Mouse (Mus musculus): Measurements from ENCODE around the gene Pithd1. TPM values are rescaled to one million over a fixed set of nuclear protein-coding genes. Genes with fewer than 3 reads are reported as not detected.
A peak's percentile ranks its signal among the peaks of the same experiment; 100 is the strongest.

Gene Pithd1
- polyA plus RNA-seq, 1 experiment from 2014 or later, result 70.0 TPM

DNA sequence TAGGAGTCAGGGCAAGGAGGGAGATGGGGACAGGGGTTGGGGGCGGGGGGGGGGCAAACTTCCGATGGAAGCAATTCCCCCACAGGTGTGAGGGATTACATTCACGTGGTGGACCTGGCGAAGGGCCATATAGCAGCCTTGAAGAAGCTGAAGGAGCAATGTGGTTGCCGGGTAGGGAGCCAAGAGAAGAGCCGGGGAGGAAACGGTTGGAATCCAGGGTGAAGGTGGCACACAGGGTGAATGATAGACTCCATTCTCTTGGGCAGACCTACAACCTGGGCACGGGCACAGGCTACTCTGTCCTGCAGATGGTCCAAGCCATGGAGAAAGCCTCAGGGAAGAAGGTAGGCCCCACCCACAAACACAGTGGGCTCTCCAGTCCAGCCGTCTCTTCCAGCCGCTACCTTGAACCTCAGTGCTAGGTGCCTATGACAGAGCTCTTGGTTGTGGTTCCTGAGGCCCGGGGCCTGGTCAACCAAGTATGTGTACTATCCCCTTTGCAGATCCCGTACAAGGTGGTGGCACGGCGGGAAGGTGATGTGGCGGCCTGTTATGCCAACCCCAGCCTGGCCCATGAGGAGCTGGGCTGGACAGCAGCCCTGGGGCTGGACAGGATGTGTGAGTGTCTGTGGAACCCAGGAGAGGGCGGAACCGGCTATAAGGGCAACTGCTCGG is 19.8 kb downstream of the Pithd1 start:
- 94% methylated on average over 18 of the region's 18 CpGs for WGBS
- H3K27me3 ChIP-seq (ENCODE audit: control insufficient read depth, insufficient read depth, low read length), result no peaks in the 10 kb centered on the region
- ATAC-seq (ENCODE audit: low FRiP score, low TSS enrichment), result no peak
- peaks cover 16% of the 10 kb centered on the region for H3K4me1 ChIP-seq (ENCODE audit: control insufficient read depth, insufficient read depth, low read length)
- H3K9me3 ChIP-seq (ENCODE audit: control insufficient read depth, low read length), result no peaks in the 10 kb centered on the region
- H3K4me2 ChIP-seq (ENCODE audit: low read length), result no peak overlapping the region
- no peak for DNase-seq
- peaks cover 50% of the 10 kb centered on the region for H3K36me3 ChIP-seq (ENCODE audit: control insufficient read depth, insufficient read depth, low read length)
- no peak overlapping the region for H3K9ac ChIP-seq (replicated peaks; ENCODE audit: low read length)
- no peak overlapping the region for H3K27ac ChIP-seq (replicated peaks; ENCODE audit: low read depth, low read length)
- H3K4me3 ChIP-seq (replicated peaks; ENCODE audit: low read depth, low read length), result no peak overlapping the region

DNA sequence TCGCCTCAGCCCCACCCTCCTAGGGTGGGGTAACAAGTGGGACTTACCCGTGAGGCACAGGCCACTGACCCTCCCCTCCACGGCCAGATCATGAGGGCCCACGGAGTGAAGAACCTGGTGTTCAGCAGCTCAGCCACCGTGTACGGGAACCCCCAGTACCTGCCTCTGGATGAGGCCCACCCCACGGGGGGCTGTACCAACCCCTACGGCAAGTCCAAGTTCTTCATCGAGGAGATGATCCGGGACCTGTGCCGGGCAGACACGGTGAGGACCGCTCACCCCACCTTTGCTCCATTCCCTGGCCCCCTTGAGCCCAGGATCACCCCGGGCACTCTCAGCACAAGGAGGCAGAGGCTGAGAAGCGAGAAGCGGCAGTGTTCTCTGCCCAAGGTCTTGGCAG is 20.8 kb downstream of the Pithd1 start:
- DNase-seq (no peak), ATAC-seq (ENCODE audit: low FRiP score, low TSS enrichment) (no peak)
- no peaks in the 10 kb centered on the region for H3K27me3 ChIP-seq (ENCODE audit: control insufficient read depth, insufficient read depth, low read length)
- peaks cover 56% of the 10 kb centered on the region for H3K36me3 ChIP-seq (ENCODE audit: control insufficient read depth, insufficient read depth, low read length)
- H3K27ac ChIP-seq (replicated peaks; ENCODE audit: low read depth, low read length), result no peak overlapping the region
- H3K9ac ChIP-seq (replicated peaks; ENCODE audit: low read length), result no peak overlapping the region
- no peak overlapping the region for H3K4me3 ChIP-seq (replicated peaks; ENCODE audit: low read depth, low read length)
- peaks cover 10% of the 10 kb centered on the region for H3K4me1 ChIP-seq (ENCODE audit: control insufficient read depth, insufficient read depth, low read length)
- no peaks in the 10 kb centered on the region for H3K9me3 ChIP-seq (ENCODE audit: control insufficient read depth, low read length)
- 93% methylated on average over 16 of the region's 16 CpGs for WGBS
- H3K4me2 ChIP-seq (ENCODE audit: low read length), result no peak overlapping the region

- Histone ChIP-seq H3K27ac (replicated peaks; ENCODE audit: low read depth, low read length) (no peak overlapping the region), H3K4me1 (ENCODE audit: control insufficient read depth, insufficient read depth, low read length) (peaks cover 6% of the 10 kb centered on the region), H3K4me2 (ENCODE audit: low read length) (no peak overlapping the region), H3K27me3 (ENCODE audit: control insufficient read depth, insufficient read depth, low read length) (no peaks in the 10 kb centered on the region), H3K36me3 (ENCODE audit: control insufficient read depth, insufficient read depth, low read length) (peaks cover 58% of the 10 kb centered on the region), H3K4me3 (replicated peaks; ENCODE audit: low read depth, low read length) (no peak overlapping the region), H3K9me3 (ENCODE audit: control insufficient read depth, low read length) (no peaks in the 10 kb centered on the region), H3K9ac (replicated peaks; ENCODE audit: low read length) (no peak overlapping the region)
- 86% methylated on average over 9 of the region's 9 CpGs for WGBS
- no peak for ATAC-seq (ENCODE audit: low FRiP score, low TSS enrichment)
- DNase-seq, result no peak
Measured at GRCm38 (mm10) chr4:135965113-135965512, 22.0 kb downstream of the Pithd1 start.

- Histone ChIP-seq H3K9me3 (ENCODE audit: control insufficient read depth, low read length) (no peaks in the 10 kb centered on the region), H3K27me3 (ENCODE audit: control insufficient read depth, insufficient read depth, low read length) (no peaks in the 10 kb centered on the region), H3K4me3 (replicated peaks; ENCODE audit: low read depth, low read length) (peak overlapping the region; percentile 70), H3K27ac (replicated peaks; ENCODE audit: low read depth, low read length) (peak overlapping the region; percentile 91; the same call in 1 of the 2 replicates), H3K4me1 (ENCODE audit: control insufficient read depth, insufficient read depth, low read length) (peaks cover 6% of the 10 kb centered on the region), H3K9ac (replicated peaks; ENCODE audit: low read length) (peak overlapping the region; percentile 80), H3K36me3 (ENCODE audit: control insufficient read depth, insufficient read depth, low read length) (peaks cover 58% of the 10 kb centered on the region), H3K4me2 (ENCODE audit: low read length) (peak overlapping the region; percentile 98)
- WGBS, result 8% methylated on average over 12 of the region's 12 CpGs
- ATAC-seq (ENCODE audit: low FRiP score, low TSS enrichment) (no peak), DNase-seq (no peak)
Measured at GRCm38 (mm10) chr4:135964426-135964825, 22.6 kb downstream of the Pithd1 start.

- ATAC-seq (ENCODE audit: low FRiP score, low TSS enrichment) (peak; percentile 93), DNase-seq (peak; percentile 98)
- Histone ChIP-seq H3K9ac (replicated peaks; ENCODE audit: low read length) (peak within 1 kb of the TSS; percentile 80), H3K9me3 (ENCODE audit: control insufficient read depth, low read length) (no peaks in the 10 kb centered on the region), H3K4me1 (ENCODE audit: control insufficient read depth, insufficient read depth, low read length) (peaks cover 6% of the 10 kb centered on the region), H3K27ac (replicated peaks; ENCODE audit: low read depth, low read length) (peak within 1 kb of the TSS; percentile 91), H3K27me3 (ENCODE audit: control insufficient read depth, insufficient read depth, low read length) (no peaks in the 10 kb centered on the region), H3K4me3 (replicated peaks; ENCODE audit: low read depth, low read length) (peak within 1 kb of the TSS; percentile 70), H3K4me2 (ENCODE audit: low read length) (peak within 1 kb of the TSS; percentile 98), H3K36me3 (ENCODE audit: control insufficient read depth, insufficient read depth, low read length) (peaks cover 57% of the 10 kb centered on the region)
- WGBS, result under 1% methylated on average over 56 of the region's 56 CpGs
Measured at GRCm38 (mm10) chr4:135963457-135964193, 23.4 kb downstream of the Pithd1 start, which contains the start of gene Gale. Gene Gale, plus strand, starts transcription at chr4:135963727.

GRCm38 (mm10) chr4:135962946-135963345 is 24.1 kb downstream of the Pithd1 start:
- ATAC-seq (ENCODE audit: low FRiP score, low TSS enrichment) (no peak), DNase-seq (no peak)
- WGBS, result 6% methylated on average over 15 of the region's 15 CpGs
- H3K27me3 ChIP-seq (ENCODE audit: control insufficient read depth, insufficient read depth, low read length), result no peaks in the 10 kb centered on the region
- H3K4me2 ChIP-seq (ENCODE audit: low read length), result peak overlapping the region; percentile 98
- H3K4me1 ChIP-seq (ENCODE audit: control insufficient read depth, insufficient read depth, low read length), result peaks cover 6% of the 10 kb centered on the region
- H3K27ac ChIP-seq (replicated peaks; ENCODE audit: low read depth, low read length), result peak overlapping the region; percentile 91
- H3K36me3 ChIP-seq (ENCODE audit: control insufficient read depth, insufficient read depth, low read length), result peaks cover 57% of the 10 kb centered on the region
- peak overlapping the region; percentile 80 for H3K9ac ChIP-seq (replicated peaks; ENCODE audit: low read length)
- H3K4me3 ChIP-seq (replicated peaks; ENCODE audit: low read depth, low read length), result peak overlapping the region; percentile 70
- H3K9me3 ChIP-seq (ENCODE audit: control insufficient read depth, low read length), result no peaks in the 10 kb centered on the region

GRCm38 (mm10) chr4:135962198-135962597 is 24.9 kb downstream of the Pithd1 start:
- no peak overlapping the region; the same call in 1 of the 2 replicates for H3K4me3 ChIP-seq (replicated peaks; ENCODE audit: low read depth, low read length)
- DNase-seq, result no peak
- H3K9ac ChIP-seq (replicated peaks; ENCODE audit: low read length), result no peak overlapping the region
- H3K4me2 ChIP-seq (ENCODE audit: low read length), result no peak overlapping the region
- H3K4me1 ChIP-seq (ENCODE audit: control insufficient read depth, insufficient read depth, low read length), result peaks cover 6% of the 10 kb centered on the region
- no peak for ATAC-seq (ENCODE audit: low FRiP score, low TSS enrichment)
- no peaks in the 10 kb centered on the region for H3K27me3 ChIP-seq (ENCODE audit: control insufficient read depth, insufficient read depth, low read length)
- peaks cover 54% of the 10 kb centered on the region for H3K36me3 ChIP-seq (ENCODE audit: control insufficient read depth, insufficient read depth, low read length)
- no peaks in the 10 kb centered on the region for H3K9me3 ChIP-seq (ENCODE audit: control insufficient read depth, low read length)
- WGBS, result 93% methylated on average over 7 of the region's 7 CpGs
- no peak overlapping the region for H3K27ac ChIP-seq (replicated peaks; ENCODE audit: low read depth, low read length)

- Histone ChIP-seq H3K27me3 (ENCODE audit: control insufficient read depth, insufficient read depth, low read length) (no peaks in the 10 kb centered on the region), H3K4me3 (replicated peaks; ENCODE audit: low read depth, low read length) (no peak overlapping the region), H3K9ac (replicated peaks; ENCODE audit: low read length) (no peak overlapping the region), H3K4me1 (ENCODE audit: control insufficient read depth, insufficient read depth, low read length) (peaks cover 6% of the 10 kb centered on the region), H3K4me2 (ENCODE audit: low read length) (no peak overlapping the region), H3K36me3 (ENCODE audit: control insufficient read depth, insufficient read depth, low read length) (peaks cover 49% of the 10 kb centered on the region), H3K9me3 (ENCODE audit: control insufficient read depth, low read length) (no peaks in the 10 kb centered on the region), H3K27ac (replicated peaks; ENCODE audit: low read depth, low read length) (no peak overlapping the region)
- ATAC-seq (ENCODE audit: low FRiP score, low TSS enrichment) (no peak), DNase-seq (no peak)
- WGBS, result 95% methylated on average over 5 of the region's 5 CpGs
Measured at GRCm38 (mm10) chr4:135961709-135962108, 25.4 kb downstream of the Pithd1 start.

Data from midbrain, embryonic 14.5 days (tissue).